Mouse (Mus musculus): ENCODE data around the gene Mpv17l. TPM values are rescaled to one million over a fixed set of nuclear protein-coding genes. Genes with fewer than 3 reads are reported as not detected.
"Not testable (repeated sequence)": the region's sequence is repeated elsewhere in the genome, so short reads cannot be mapped to it uniquely, and the experiment has no call there.

Gene Mpv17l
- polyA plus RNA-seq, 1 experiment from 2014 or later: 5.2 TPM

- H3K4me1 ChIP-seq (replicated peaks; ENCODE audit: control insufficient read depth, insufficient read depth, low read length): no peaks in the 10 kb centered on the region
- no peak for ATAC-seq
- H3K4me3 ChIP-seq (ENCODE audit: low read depth, low read length): no peak overlapping the region
- no peak overlapping the region for H3K27ac ChIP-seq (ENCODE audit: low read depth, low read length)
- no peaks in the 10 kb centered on the region for H3K27me3 ChIP-seq (replicated peaks; ENCODE audit: control insufficient read depth, insufficient read depth, low read length)
- H3K4me2 ChIP-seq (replicated peaks; ENCODE audit: low read depth): no peak overlapping the region
- TF ChIP-seq CTCF (IDR thresholded peaks at IDR 0.05; ENCODE audit: low read depth): no peak
- WGBS: 96% methylated on average over 7 of the region's 7 CpGs
- H3K9ac ChIP-seq (ENCODE audit: low read depth, low read length): no peak overlapping the region
- no peaks in the 10 kb centered on the region for H3K9me3 ChIP-seq (ENCODE audit: control insufficient read depth)
- H3K36me3 ChIP-seq (ENCODE audit: control insufficient read depth, insufficient read depth): no peaks in the 10 kb centered on the region
Observed at GRCm38 (mm10) chr16:13921781-13922180, 18.8 kb downstream of the Mpv17l start.

- not testable (repeated sequence) for H3K27me3 ChIP-seq (replicated peaks; ENCODE audit: control insufficient read depth, insufficient read depth, low read length); H3K4me1 ChIP-seq (replicated peaks; ENCODE audit: control insufficient read depth, insufficient read depth, low read length); H3K9ac ChIP-seq (ENCODE audit: low read depth, low read length); H3K36me3 ChIP-seq (ENCODE audit: control insufficient read depth, insufficient read depth); ATAC-seq; H3K27ac ChIP-seq (ENCODE audit: low read depth, low read length); H3K4me2 ChIP-seq (replicated peaks; ENCODE audit: low read depth); H3K4me3 ChIP-seq (ENCODE audit: low read depth, low read length); H3K9me3 ChIP-seq (ENCODE audit: control insufficient read depth)
- 91% methylated on average over 3 of the region's 3 CpGs for WGBS
Observed at GRCm38 (mm10) chr16:13922499-13922898, 19.5 kb downstream of the Mpv17l start.

GRCm38 (mm10) chr16:13922966-13923365, 20.0 kb downstream of the Mpv17l start:
- not testable (repeated sequence) for H3K27me3 ChIP-seq (replicated peaks; ENCODE audit: control insufficient read depth, insufficient read depth, low read length); H3K4me3 ChIP-seq (ENCODE audit: low read depth, low read length); H3K27ac ChIP-seq (ENCODE audit: low read depth, low read length); ATAC-seq; H3K4me1 ChIP-seq (replicated peaks; ENCODE audit: control insufficient read depth, insufficient read depth, low read length); H3K9me3 ChIP-seq (ENCODE audit: control insufficient read depth); H3K9ac ChIP-seq (ENCODE audit: low read depth, low read length); H3K4me2 ChIP-seq (replicated peaks; ENCODE audit: low read depth); H3K36me3 ChIP-seq (ENCODE audit: control insufficient read depth, insufficient read depth)
- WGBS: 93% methylated on average over 5 of the region's 5 CpGs

- Histone ChIP-seq H3K4me1 (replicated peaks; ENCODE audit: control insufficient read depth, insufficient read depth, low read length) (no peaks in the 10 kb centered on the region), H3K9ac (ENCODE audit: low read depth, low read length) (no peak overlapping the region), H3K9me3 (ENCODE audit: control insufficient read depth) (no peaks in the 10 kb centered on the region), H3K4me3 (ENCODE audit: low read depth, low read length) (no peak overlapping the region), H3K27ac (ENCODE audit: low read depth, low read length) (no peak overlapping the region), H3K27me3 (replicated peaks; ENCODE audit: control insufficient read depth, insufficient read depth, low read length) (no peaks in the 10 kb centered on the region), H3K36me3 (ENCODE audit: control insufficient read depth, insufficient read depth) (no peaks in the 10 kb centered on the region), H3K4me2 (replicated peaks; ENCODE audit: low read depth) (no peak overlapping the region)
- 80% methylated on average over 4 of the region's 4 CpGs for WGBS
- no peak for ATAC-seq
- no peak for TF ChIP-seq CTCF (IDR thresholded peaks at IDR 0.05; ENCODE audit: low read depth)
Observed at GRCm38 (mm10) chr16:13927456-13928075, 24.6 kb downstream of the Mpv17l start.

GRCm38 (mm10) chr16:13940139-13940846, 37.3 kb downstream of the Mpv17l start:
- Histone ChIP-seq H3K27me3 (replicated peaks; ENCODE audit: control insufficient read depth, insufficient read depth, low read length) (no peaks in the 10 kb centered on the region), H3K4me3 (ENCODE audit: low read depth, low read length) (peak overlapping the region; percentile 54), H3K27ac (ENCODE audit: low read depth, low read length) (no peak overlapping the region), H3K9ac (ENCODE audit: low read depth, low read length) (peak overlapping the region; percentile 54; the same call in 1 of the 2 replicates), H3K4me1 (replicated peaks; ENCODE audit: control insufficient read depth, insufficient read depth, low read length) (no peaks in the 10 kb centered on the region), H3K4me2 (replicated peaks; ENCODE audit: low read depth) (peak overlapping the region; percentile 94), H3K9me3 (ENCODE audit: control insufficient read depth) (no peaks in the 10 kb centered on the region), H3K36me3 (ENCODE audit: control insufficient read depth, insufficient read depth) (no peaks in the 10 kb centered on the region)
- WGBS: 5% methylated on average over 28 of the region's 28 CpGs
- no peak for TF ChIP-seq CTCF (IDR thresholded peaks at IDR 0.05; ENCODE audit: low read depth)
- peak; percentile 98 for ATAC-seq

- 2% methylated on average over 34 of the region's 34 CpGs for WGBS
- H3K4me2 ChIP-seq (replicated peaks; ENCODE audit: low read depth): peak overlapping the region; percentile 94
- H3K9ac ChIP-seq (ENCODE audit: low read depth, low read length): peak overlapping the region; percentile 54; the same call in 1 of the 2 replicates
- H3K4me1 ChIP-seq (replicated peaks; ENCODE audit: control insufficient read depth, insufficient read depth, low read length): no peaks in the 10 kb centered on the region
- H3K9me3 ChIP-seq (ENCODE audit: control insufficient read depth): no peaks in the 10 kb centered on the region
- TF ChIP-seq CTCF (IDR thresholded peaks at IDR 0.05; ENCODE audit: low read depth): no peak
- no peaks in the 10 kb centered on the region for H3K36me3 ChIP-seq (ENCODE audit: control insufficient read depth, insufficient read depth)
- no peaks in the 10 kb centered on the region for H3K27me3 ChIP-seq (replicated peaks; ENCODE audit: control insufficient read depth, insufficient read depth, low read length)
- peak; percentile 87 for ATAC-seq
- H3K4me3 ChIP-seq (ENCODE audit: low read depth, low read length): peak overlapping the region; percentile 54
- peak overlapping the region; percentile 28; the same call in 1 of the 2 replicates for H3K27ac ChIP-seq (ENCODE audit: low read depth, low read length)
Observed at GRCm38 (mm10) chr16:13940847-13941395, 38.0 kb downstream of the Mpv17l start.
